Mouse (Mus musculus): ENCODE measurements at regions not wholly inside any gene's neighbourhood (a gene's known extent, or its start where the extent isn't known, plus 50 kb on each side); places are given as distances from the start of the nearest gene placed in this dataset.
"Not testable (repeated sequence)": the region's sequence is repeated elsewhere in the genome, so short reads cannot be mapped to it uniquely, and the experiment has no call there.

GRCm38 (mm10) chr1:14109190-14109482 is 1984.0 kb downstream of the 4930444P10Rik start:
- Histone ChIP-seq H3K27me3 (no peaks in the 10 kb centered on the region), H3K4me1 (no peaks in the 10 kb centered on the region), H3K27ac (no peak overlapping the region), H3K9ac (no peak overlapping the region), H3K4me2 (replicated peaks) (no peak overlapping the region), H3K36me3 (no peaks in the 10 kb centered on the region), H3K4me3 (no peak overlapping the region), H3K9me3 (no peaks in the 10 kb centered on the region)
- no peak for ATAC-seq (ENCODE audit: insufficient number of reproducible peaks, insufficient read depth, low FRiP score, low TSS enrichment)
- WGBS = 52% methylated on average over 6 of the region's 6 CpGs

DNA sequence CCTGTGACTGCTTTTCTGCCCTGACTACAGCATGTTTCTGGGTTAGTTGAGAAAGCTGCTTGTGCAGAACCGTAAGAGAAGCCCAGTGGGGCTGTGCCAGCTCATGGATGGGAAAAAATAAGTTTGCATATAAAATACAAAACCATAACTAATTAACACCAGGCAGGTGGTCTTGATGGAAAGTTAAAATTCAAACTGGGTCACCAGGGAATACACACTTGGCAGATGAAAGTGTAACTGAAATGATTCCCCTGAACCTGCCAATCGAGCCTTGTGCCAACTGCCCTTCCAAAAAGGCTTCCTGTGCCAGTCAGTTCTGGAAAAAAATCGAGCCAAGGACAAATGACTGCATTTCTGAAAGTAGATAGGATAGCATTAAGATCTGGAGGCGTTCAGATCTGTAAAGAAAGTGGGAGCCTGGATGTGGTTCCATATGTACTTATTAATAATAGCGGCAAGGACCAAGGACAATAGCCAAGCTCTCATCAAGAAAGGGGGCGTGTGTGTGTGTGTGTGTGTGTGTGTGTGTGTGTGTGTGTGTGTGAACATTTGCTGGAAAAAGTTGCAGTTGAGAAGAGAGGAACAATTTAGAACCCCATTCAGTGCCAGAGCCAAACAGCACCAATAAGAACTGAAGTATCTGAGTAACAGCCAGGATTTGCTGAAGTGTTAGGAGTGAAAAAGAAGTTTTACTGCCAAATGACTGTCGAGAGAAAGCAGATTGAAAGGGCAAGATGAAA is 1984.5 kb downstream of the 4930444P10Rik start:
- Histone ChIP-seq H3K27ac (no peak overlapping the region), H3K9me3 (no peaks in the 10 kb centered on the region), H3K36me3 (no peaks in the 10 kb centered on the region), H3K9ac (no peak overlapping the region), H3K27me3 (no peaks in the 10 kb centered on the region), H3K4me1 (no peaks in the 10 kb centered on the region), H3K4me2 (replicated peaks) (no peak overlapping the region), H3K4me3 (no peak overlapping the region)
- no peak for ATAC-seq (ENCODE audit: insufficient number of reproducible peaks, insufficient read depth, low FRiP score, low TSS enrichment)
- 68% methylated on average over 7 of the region's 7 CpGs for WGBS

DNA sequence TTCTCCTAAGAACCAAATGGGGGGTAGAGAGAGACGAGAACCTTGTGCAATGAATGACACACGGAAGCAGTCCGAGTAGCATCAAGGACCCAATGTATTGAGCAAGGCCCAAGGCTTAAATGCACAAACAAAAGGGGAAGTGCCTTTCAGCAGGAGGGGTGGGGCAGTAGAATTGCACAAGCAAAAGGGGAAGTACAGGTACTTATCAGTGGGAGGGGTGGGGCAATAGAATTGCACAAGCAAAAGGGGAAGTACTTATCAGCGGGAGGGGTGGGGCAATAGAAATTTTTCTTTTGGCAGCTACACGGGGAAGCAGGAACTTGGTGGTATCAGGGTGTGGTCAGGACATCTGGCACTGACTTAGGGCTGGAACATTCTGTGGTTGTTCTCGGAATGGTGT is 1987.6 kb downstream of the 4930444P10Rik start:
- not testable (repeated sequence) for H3K9ac ChIP-seq; H3K4me3 ChIP-seq; H3K27ac ChIP-seq; H3K9me3 ChIP-seq; H3K27me3 ChIP-seq; H3K4me2 ChIP-seq (replicated peaks); H3K36me3 ChIP-seq; ATAC-seq (ENCODE audit: insufficient number of reproducible peaks, insufficient read depth, low FRiP score, low TSS enrichment); H3K4me1 ChIP-seq
- WGBS = 91% methylated on average over 6 of the region's 6 CpGs

DNA sequence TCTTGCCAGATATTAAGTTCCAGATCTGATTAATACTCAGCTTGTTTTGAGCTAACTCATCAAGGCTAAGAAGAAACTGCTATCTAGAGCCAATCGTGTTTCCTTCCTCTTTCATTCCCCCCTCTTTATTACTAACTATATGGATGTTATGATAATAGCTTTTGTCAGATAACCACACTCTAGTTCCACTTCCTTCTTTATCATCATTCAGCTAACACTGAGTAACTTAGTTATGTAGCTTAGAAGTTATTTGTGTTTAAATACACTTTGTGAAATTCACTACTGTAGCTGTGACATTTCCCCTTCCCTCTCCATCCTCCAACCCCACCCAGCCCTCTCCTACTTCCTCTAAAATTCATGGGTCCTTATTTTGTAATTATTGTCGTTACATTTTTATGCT is 1988.6 kb downstream of the 4930444P10Rik start:
- Histone ChIP-seq H3K27ac (no peak overlapping the region), H3K36me3 (no peaks in the 10 kb centered on the region), H3K4me1 (0 out of 2 replicates have a peak, but pooled peaks cover 4% of the 10 kb centered on the region), H3K9ac (no peak overlapping the region), H3K4me2 (replicated peaks) (no peak overlapping the region), H3K4me3 (no peak overlapping the region), H3K27me3 (no peaks in the 10 kb centered on the region), H3K9me3 (no peaks in the 10 kb centered on the region)
- no peak for ATAC-seq (ENCODE audit: insufficient number of reproducible peaks, insufficient read depth, low FRiP score, low TSS enrichment)
- WGBS = 90% methylated on average over 2 of the region's 2 CpGs

DNA sequence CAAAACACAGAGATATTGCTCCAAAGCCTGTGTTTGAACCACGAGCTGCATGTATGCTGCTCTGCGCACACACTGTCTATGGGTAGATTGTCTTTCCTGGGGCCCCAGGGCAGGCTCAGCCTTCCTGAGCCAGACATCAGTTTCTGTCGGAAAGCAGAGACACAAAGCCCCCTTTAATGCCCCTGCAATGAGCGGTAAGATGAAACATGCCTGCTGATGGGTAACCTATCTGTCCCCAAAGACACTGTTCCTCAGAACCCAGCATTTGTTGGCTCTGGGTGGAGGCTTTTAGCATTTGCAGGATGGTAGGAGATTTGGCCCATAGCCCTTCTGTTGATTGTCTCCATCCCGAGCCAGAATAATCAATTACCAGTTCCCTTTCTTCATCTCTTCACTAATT is 1994.1 kb downstream of the 4930444P10Rik start:
- ATAC-seq (ENCODE audit: insufficient number of reproducible peaks, insufficient read depth, low FRiP score, low TSS enrichment) = no peak
- no peaks in the 10 kb centered on the region for H3K36me3 ChIP-seq
- 25% methylated on average over 5 of the region's 5 CpGs for WGBS
- no peak overlapping the region for H3K27ac ChIP-seq
- H3K9ac ChIP-seq = no peak overlapping the region
- no peaks in the 10 kb centered on the region for H3K9me3 ChIP-seq
- no peak overlapping the region for H3K4me3 ChIP-seq
- H3K4me1 ChIP-seq = peaks cover 12% of the 10 kb centered on the region; the same call in 1 of the 2 replicates
- H3K4me2 ChIP-seq (replicated peaks) = no peak overlapping the region
- H3K27me3 ChIP-seq = no peaks in the 10 kb centered on the region

DNA sequence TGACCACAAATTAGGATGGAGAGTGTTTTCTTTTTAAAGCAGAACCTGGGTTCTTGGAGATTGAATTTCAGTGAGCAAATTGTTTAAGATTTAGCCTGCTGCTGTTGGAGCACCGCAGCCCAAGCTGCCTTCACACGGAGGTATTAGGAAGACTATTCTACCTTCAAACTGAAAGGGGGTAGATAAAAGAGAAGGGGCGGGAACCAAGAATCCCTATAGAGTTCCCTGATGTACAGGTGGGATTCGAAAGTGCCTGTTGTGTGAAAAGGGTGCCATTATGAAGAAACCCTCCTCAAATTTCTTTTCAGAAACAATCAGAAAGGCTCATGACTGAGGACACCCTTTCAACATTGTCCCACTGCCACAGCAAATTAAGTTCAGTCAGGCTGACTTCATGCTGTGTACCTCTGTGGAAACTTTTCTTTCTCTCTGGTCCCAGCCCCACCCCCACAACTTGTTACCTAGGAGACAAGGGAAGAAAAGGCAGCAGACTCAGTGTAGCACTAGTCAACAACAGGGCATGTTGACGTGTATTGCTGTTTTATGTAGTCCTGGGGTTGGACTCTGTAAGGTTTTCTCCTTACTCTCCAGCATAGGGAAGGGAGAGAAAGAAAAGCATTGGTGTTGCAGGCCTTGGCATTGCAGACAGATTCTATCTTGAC is 1995.4 kb downstream of the 4930444P10Rik start:
- no peaks in the 10 kb centered on the region for H3K9me3 ChIP-seq
- peak; percentile 79; the same call in 1 of the 2 replicates for ATAC-seq (ENCODE audit: insufficient number of reproducible peaks, insufficient read depth, low FRiP score, low TSS enrichment)
- no peak overlapping the region for H3K4me3 ChIP-seq
- H3K27me3 ChIP-seq = no peaks in the 10 kb centered on the region
- no peak overlapping the region for H3K4me2 ChIP-seq (replicated peaks)
- peaks cover 12% of the 10 kb centered on the region; the same call in 1 of the 2 replicates for H3K4me1 ChIP-seq
- 20% methylated on average over 5 of the region's 5 CpGs for WGBS
- H3K9ac ChIP-seq = no peak overlapping the region
- no peak overlapping the region for H3K27ac ChIP-seq
- H3K36me3 ChIP-seq = no peaks in the 10 kb centered on the region

GRCm38 (mm10) chr1:14064856-14065255 is 2028.3 kb downstream of the 4930444P10Rik start:
- Histone ChIP-seq H3K27me3 (no peaks in the 10 kb centered on the region), H3K36me3 (no peaks in the 10 kb centered on the region), H3K4me3 (no peak overlapping the region), H3K9me3 (0 out of 2 replicates have a peak, but pooled peaks cover 3% of the 10 kb centered on the region), H3K4me2 (replicated peaks) (no peak overlapping the region), H3K9ac (no peak overlapping the region), H3K4me1 (no peaks in the 10 kb centered on the region), H3K27ac (no peak overlapping the region)
- WGBS = 88% methylated on average over 3 of the region's 3 CpGs
- no peak for ATAC-seq (ENCODE audit: insufficient number of reproducible peaks, insufficient read depth, low FRiP score, low TSS enrichment)

DNA sequence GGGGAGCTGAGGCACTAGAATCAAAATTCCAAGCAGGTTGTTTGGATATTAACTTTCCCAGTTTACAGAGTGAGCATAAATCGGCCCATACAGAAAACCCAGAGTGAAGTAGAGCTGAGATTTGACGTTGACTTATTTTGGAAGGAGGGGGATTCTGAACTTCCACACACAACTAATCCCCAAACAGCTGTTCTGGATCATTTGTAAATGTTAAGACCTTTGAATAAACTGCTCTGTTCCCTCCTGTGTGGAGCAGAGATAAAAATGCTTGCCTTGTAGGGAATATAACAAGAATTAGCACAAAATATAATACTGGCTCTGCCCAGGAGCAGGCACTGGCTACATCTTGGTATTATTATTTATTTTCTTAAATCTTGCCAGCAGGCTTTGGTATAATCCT is 2057.0 kb downstream of the 4930444P10Rik start:
- no peak for ATAC-seq (ENCODE audit: insufficient number of reproducible peaks, insufficient read depth, low FRiP score, low TSS enrichment)
- H3K27ac ChIP-seq = no peak overlapping the region
- H3K9me3 ChIP-seq = no peaks in the 10 kb centered on the region
- no peak overlapping the region for H3K4me3 ChIP-seq
- WGBS = 55% methylated on average over 2 of the region's 2 CpGs
- H3K4me2 ChIP-seq (replicated peaks) = no peak overlapping the region
- no peaks in the 10 kb centered on the region for H3K27me3 ChIP-seq
- H3K9ac ChIP-seq = no peak overlapping the region
- no peaks in the 10 kb centered on the region for H3K4me1 ChIP-seq
- H3K36me3 ChIP-seq = no peaks in the 10 kb centered on the region

GRCm38 (mm10) chr1:14011484-14011883 is 2081.6 kb downstream of the 4930444P10Rik start:
- Histone ChIP-seq H3K4me2 (replicated peaks) (no peak overlapping the region), H3K9me3 (no peaks in the 10 kb centered on the region), H3K36me3 (no peaks in the 10 kb centered on the region), H3K4me3 (no peak overlapping the region), H3K9ac (no peak overlapping the region), H3K27me3 (no peaks in the 10 kb centered on the region), H3K4me1 (no peaks in the 10 kb centered on the region), H3K27ac (no peak overlapping the region)
- ATAC-seq (ENCODE audit: insufficient number of reproducible peaks, insufficient read depth, low FRiP score, low TSS enrichment) = no peak
- WGBS = 66% methylated on average over 9 of the region's 9 CpGs

DNA sequence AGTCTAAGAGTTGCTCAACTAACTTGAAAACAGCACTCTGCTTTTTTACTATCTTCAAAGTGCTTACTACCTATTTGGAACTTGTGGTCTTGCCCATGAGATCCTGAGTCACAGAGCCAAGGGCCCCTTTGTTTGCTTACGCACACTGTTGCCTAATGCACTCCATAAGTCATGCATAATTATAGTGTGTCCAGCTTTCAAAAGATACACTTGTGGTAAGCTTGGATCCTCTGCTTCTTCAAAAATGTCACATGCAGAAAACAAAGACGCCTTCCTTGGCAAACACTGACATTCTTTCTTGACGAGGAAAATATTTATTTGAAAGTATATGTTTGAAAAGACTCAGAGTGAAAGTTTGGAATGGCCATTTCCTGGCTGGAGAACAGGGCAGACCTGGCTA is 2082.3 kb downstream of the 4930444P10Rik start:
- Histone ChIP-seq H3K9ac (no peak overlapping the region), H3K36me3 (no peaks in the 10 kb centered on the region), H3K9me3 (no peaks in the 10 kb centered on the region), H3K27me3 (no peaks in the 10 kb centered on the region), H3K27ac (no peak overlapping the region), H3K4me2 (replicated peaks) (no peak overlapping the region), H3K4me1 (no peaks in the 10 kb centered on the region), H3K4me3 (no peak overlapping the region)
- no peak for ATAC-seq (ENCODE audit: insufficient number of reproducible peaks, insufficient read depth, low FRiP score, low TSS enrichment)
- 82% methylated on average over 3 of the region's 3 CpGs for WGBS

- H3K4me1 ChIP-seq = no peaks in the 10 kb centered on the region
- H3K27me3 ChIP-seq = no peaks in the 10 kb centered on the region
- H3K27ac ChIP-seq = no peak overlapping the region
- no peak overlapping the region for H3K4me3 ChIP-seq
- H3K4me2 ChIP-seq (replicated peaks) = no peak overlapping the region
- no peak for ATAC-seq (ENCODE audit: insufficient number of reproducible peaks, insufficient read depth, low FRiP score, low TSS enrichment)
- H3K36me3 ChIP-seq = no peaks in the 10 kb centered on the region
- H3K9ac ChIP-seq = no peak overlapping the region
- WGBS = 65% methylated on average over 1 of the region's 1 CpGs
- H3K9me3 ChIP-seq = no peaks in the 10 kb centered on the region
Observed at GRCm38 (mm10) chr1:14002550-14002949, 2090.6 kb downstream of the 4930444P10Rik start.

DNA sequence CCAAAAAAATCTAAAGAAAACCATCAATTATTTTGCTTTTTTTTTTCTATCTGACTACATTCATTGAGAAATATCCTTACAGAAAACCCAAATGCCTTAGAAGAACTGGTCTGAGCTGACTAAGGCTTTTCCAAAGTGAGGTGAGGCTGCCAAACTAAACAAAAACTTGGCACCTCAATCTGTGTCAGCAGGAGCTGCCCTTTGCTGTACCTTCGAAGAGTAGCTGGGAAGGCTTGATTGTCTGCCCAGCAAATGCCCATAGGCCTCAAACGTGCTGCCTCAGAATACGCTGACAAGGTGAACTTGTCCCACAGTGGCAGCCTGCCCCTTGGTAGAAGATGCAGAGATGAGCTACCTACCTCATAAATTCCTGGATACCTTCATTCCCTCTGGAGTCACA is 2091.7 kb downstream of the 4930444P10Rik start:
- Histone ChIP-seq H3K36me3 (no peaks in the 10 kb centered on the region), H3K9me3 (no peaks in the 10 kb centered on the region), H3K4me2 (replicated peaks) (no peak overlapping the region), H3K4me3 (no peak overlapping the region), H3K9ac (no peak overlapping the region), H3K27me3 (no peaks in the 10 kb centered on the region), H3K4me1 (no peaks in the 10 kb centered on the region), H3K27ac (no peak overlapping the region)
- WGBS = 61% methylated on average over 3 of the region's 3 CpGs
- ATAC-seq (ENCODE audit: insufficient number of reproducible peaks, insufficient read depth, low FRiP score, low TSS enrichment) = no peak

All from embryonic facial prominence, embryonic 12.5 days (tissue).